Mouse (Mus musculus): ENCODE data around the gene Trp73.

- TF ChIP-seq CTCF (IDR thresholded peaks at IDR 0.05; ENCODE audit: low read depth) (no peak), EP300 (optimal IDR thresholded peaks at IDR 0.05) (no peak)
Observed at GRCm38 (mm10) chr4:154026441-154026761, 113.6 kb downstream of the Trp73 start.
